Mouse (Mus musculus): ENCODE measurements around the gene C5ar1. TPM values are rescaled to one million over a fixed set of nuclear protein-coding genes. Genes with fewer than 3 reads are reported as not detected.
A peak's percentile ranks its signal among the peaks of the same experiment; 100 is the strongest.

C5ar1 gene
- polyA plus RNA-seq, 1 experiment from 2014 or later, result 2.1 TPM

- WGBS, result 45% methylated on average over 2 of the region's 2 CpGs
- H3K9me3 ChIP-seq (ENCODE audit: control insufficient read depth, low read length), result no peaks in the 10 kb centered on the region
- ATAC-seq (ENCODE audit: insufficient read depth, low FRiP score, low TSS enrichment) (no peak), DNase-seq (ENCODE audit: low spot score) (no peak)
- H3K4me3 ChIP-seq (ENCODE audit: low read depth, low read length), result no peak overlapping the region
- H3K4me1 ChIP-seq (ENCODE audit: control insufficient read depth, insufficient read depth, low read length), result peaks cover 6% of the 10 kb centered on the region
- no peaks in the 10 kb centered on the region for H3K36me3 ChIP-seq (ENCODE audit: control insufficient read depth, insufficient read depth, low read length)
- no peak overlapping the region for H3K27ac ChIP-seq (ENCODE audit: low read depth, low read length)
- no peaks in the 10 kb centered on the region for H3K27me3 ChIP-seq (ENCODE audit: control insufficient read depth, insufficient read depth, low read length)
- H3K9ac ChIP-seq (ENCODE audit: low read length), result no peak overlapping the region
- H3K4me2 ChIP-seq (ENCODE audit: low read depth), result no peak overlapping the region; the same call in 1 of the 2 replicates
These were observed 36.8 kb upstream of the C5ar1 start for GRCm38 (mm10) chr7:16296146-16296545.

GRCm38 (mm10) chr7:16295321-16295900, 36.1 kb upstream of the C5ar1 start:
- Histone ChIP-seq H3K4me3 (ENCODE audit: low read depth, low read length) (peak overlapping the region; percentile 35), H3K9ac (ENCODE audit: low read length) (peak overlapping the region; percentile 52), H3K27me3 (ENCODE audit: control insufficient read depth, insufficient read depth, low read length) (no peaks in the 10 kb centered on the region), H3K27ac (ENCODE audit: low read depth, low read length) (peak overlapping the region; percentile 62), H3K4me2 (ENCODE audit: low read depth) (peak overlapping the region; percentile 84), H3K4me1 (ENCODE audit: control insufficient read depth, insufficient read depth, low read length) (peaks cover 6% of the 10 kb centered on the region), H3K36me3 (ENCODE audit: control insufficient read depth, insufficient read depth, low read length) (no peaks in the 10 kb centered on the region), H3K9me3 (ENCODE audit: control insufficient read depth, low read length) (no peaks in the 10 kb centered on the region)
- ATAC-seq (ENCODE audit: insufficient read depth, low FRiP score, low TSS enrichment), result peak; percentile 48
- WGBS, result 3% methylated on average over 40 of the region's 41 CpGs
- DNase-seq (ENCODE audit: low spot score), result peak; percentile 84

- H3K4me1 ChIP-seq (ENCODE audit: control insufficient read depth, insufficient read depth, low read length), result peaks cover 6% of the 10 kb centered on the region
- peak overlapping the region; percentile 84 for H3K4me2 ChIP-seq (ENCODE audit: low read depth)
- H3K27me3 ChIP-seq (ENCODE audit: control insufficient read depth, insufficient read depth, low read length), result no peaks in the 10 kb centered on the region
- under 1% methylated on average over 23 of the region's 23 CpGs for WGBS
- peak overlapping the region; percentile 35 for H3K4me3 ChIP-seq (ENCODE audit: low read depth, low read length)
- DNase-seq (ENCODE audit: low spot score), result peak; percentile 94
- no peaks in the 10 kb centered on the region for H3K36me3 ChIP-seq (ENCODE audit: control insufficient read depth, insufficient read depth, low read length)
- peak overlapping the region; percentile 52 for H3K9ac ChIP-seq (ENCODE audit: low read length)
- peak; percentile 64 for ATAC-seq (ENCODE audit: insufficient read depth, low FRiP score, low TSS enrichment)
- H3K9me3 ChIP-seq (ENCODE audit: control insufficient read depth, low read length), result no peaks in the 10 kb centered on the region
- peak overlapping the region; percentile 62 for H3K27ac ChIP-seq (ENCODE audit: low read depth, low read length)
These were observed 35.5 kb upstream of the C5ar1 start for GRCm38 (mm10) chr7:16294837-16295236.

GRCm38 (mm10) chr7:16294346-16294745, 35.0 kb upstream of the C5ar1 start:
- H3K4me2 ChIP-seq (ENCODE audit: low read depth), result 0 out of 2 replicates have a peak overlapping the region, but pooled peaks have one; percentile 84
- peak; percentile 49 for DNase-seq (ENCODE audit: low spot score)
- H3K4me3 ChIP-seq (ENCODE audit: low read depth, low read length), result no peak overlapping the region

GRCm38 (mm10) chr7:16287791-16288190, 28.5 kb upstream of the C5ar1 start:
- no peaks in the 10 kb centered on the region for H3K9me3 ChIP-seq (ENCODE audit: control insufficient read depth, low read length)
- ATAC-seq (ENCODE audit: insufficient read depth, low FRiP score, low TSS enrichment) (no peak), DNase-seq (ENCODE audit: low spot score) (no peak)
- no peak overlapping the region for H3K9ac ChIP-seq (ENCODE audit: low read length)
- 77% methylated on average over 1 of the region's 1 CpGs for WGBS
- no peaks in the 10 kb centered on the region for H3K27me3 ChIP-seq (ENCODE audit: control insufficient read depth, insufficient read depth, low read length)
- H3K4me2 ChIP-seq (ENCODE audit: low read depth), result no peak overlapping the region
- H3K4me1 ChIP-seq (ENCODE audit: control insufficient read depth, insufficient read depth, low read length), result no peaks in the 10 kb centered on the region; the same call in 1 of the 2 replicates
- H3K27ac ChIP-seq (ENCODE audit: low read depth, low read length), result no peak overlapping the region
- H3K4me3 ChIP-seq (ENCODE audit: low read depth, low read length), result no peak overlapping the region
- no peaks in the 10 kb centered on the region for H3K36me3 ChIP-seq (ENCODE audit: control insufficient read depth, insufficient read depth, low read length)

More at GRCm38 (mm10) chr7:16294346-16294745, 35.0 kb upstream of the C5ar1 start:
- no peaks in the 10 kb centered on the region for H3K27me3 ChIP-seq (ENCODE audit: control insufficient read depth, insufficient read depth, low read length)
- H3K36me3 ChIP-seq (ENCODE audit: control insufficient read depth, insufficient read depth, low read length), result no peaks in the 10 kb centered on the region
- ATAC-seq (ENCODE audit: insufficient read depth, low FRiP score, low TSS enrichment), result peak; percentile 6; the same call in 1 of the 2 replicates
- H3K27ac ChIP-seq (ENCODE audit: low read depth, low read length), result no peak overlapping the region; the same call in 1 of the 2 replicates
- WGBS, result 30% methylated on average over 4 of the region's 4 CpGs
- H3K4me1 ChIP-seq (ENCODE audit: control insufficient read depth, insufficient read depth, low read length), result peaks cover 6% of the 10 kb centered on the region
- H3K9ac ChIP-seq (ENCODE audit: low read length), result no peak overlapping the region
- H3K9me3 ChIP-seq (ENCODE audit: control insufficient read depth, low read length), result no peaks in the 10 kb centered on the region

- ATAC-seq (ENCODE audit: insufficient read depth, low FRiP score, low TSS enrichment), result no peak
- Histone ChIP-seq H3K27ac (ENCODE audit: low read depth, low read length) (no peak overlapping the region), H3K4me3 (ENCODE audit: low read depth, low read length) (peak overlapping the region; percentile 75)
These were observed 27.7 kb upstream of the C5ar1 start for GRCm38 (mm10) chr7:16287016-16287415.

GRCm38 (mm10) chr7:16286026-16286961, 27.0 kb upstream of the C5ar1 start, which contains the start of gene Ccdc9:
Gene Ccdc9 (minus strand): TSS chr7:16286795.
- Histone ChIP-seq H3K27ac (ENCODE audit: low read depth, low read length) (peak within 1 kb of the TSS; percentile 90), H3K4me2 (ENCODE audit: low read depth) (peak within 1 kb of the TSS; percentile 42), H3K4me1 (ENCODE audit: control insufficient read depth, insufficient read depth, low read length) (no peaks in the 10 kb centered on the region; the same call in 1 of the 2 replicates), H3K4me3 (ENCODE audit: low read depth, low read length) (peak within 1 kb of the TSS; percentile 75), H3K27me3 (ENCODE audit: control insufficient read depth, insufficient read depth, low read length) (no peaks in the 10 kb centered on the region), H3K36me3 (ENCODE audit: control insufficient read depth, insufficient read depth, low read length) (0 out of 2 replicates have a peak, but pooled peaks cover 2% of the 10 kb centered on the region), H3K9ac (ENCODE audit: low read length) (peak within 1 kb of the TSS; percentile 77), H3K9me3 (ENCODE audit: control insufficient read depth, low read length) (no peaks in the 10 kb centered on the region)
- ATAC-seq (ENCODE audit: insufficient read depth, low FRiP score, low TSS enrichment), result peak; percentile 95
- DNase-seq (ENCODE audit: low spot score), result peak; percentile 99
- under 1% methylated on average over 66 of the region's 70 CpGs for WGBS

More at GRCm38 (mm10) chr7:16287016-16287415, 27.7 kb upstream of the C5ar1 start:
- no peaks in the 10 kb centered on the region for H3K27me3 ChIP-seq (ENCODE audit: control insufficient read depth, insufficient read depth, low read length)
- 86% methylated on average over 2 of the region's 2 CpGs for WGBS
- 0 out of 2 replicates have a peak, but pooled peaks cover 2% of the 10 kb centered on the region for H3K36me3 ChIP-seq (ENCODE audit: control insufficient read depth, insufficient read depth, low read length)
- no peak for DNase-seq (ENCODE audit: low spot score)
- H3K4me1 ChIP-seq (ENCODE audit: control insufficient read depth, insufficient read depth, low read length), result no peaks in the 10 kb centered on the region; the same call in 1 of the 2 replicates
- H3K4me2 ChIP-seq (ENCODE audit: low read depth), result peak overlapping the region; percentile 42
- no peaks in the 10 kb centered on the region for H3K9me3 ChIP-seq (ENCODE audit: control insufficient read depth, low read length)
- H3K9ac ChIP-seq (ENCODE audit: low read length), result peak overlapping the region; percentile 77

GRCm38 (mm10) chr7:16285450-16286025, 26.2 kb upstream of the C5ar1 start:
- Histone ChIP-seq H3K27ac (ENCODE audit: low read depth, low read length) (no peak overlapping the region), H3K4me2 (ENCODE audit: low read depth) (peak overlapping the region; percentile 42), H3K4me1 (ENCODE audit: control insufficient read depth, insufficient read depth, low read length) (no peaks in the 10 kb centered on the region; the same call in 1 of the 2 replicates), H3K4me3 (ENCODE audit: low read depth, low read length) (peak overlapping the region; percentile 75), H3K27me3 (ENCODE audit: control insufficient read depth, insufficient read depth, low read length) (no peaks in the 10 kb centered on the region), H3K9ac (ENCODE audit: low read length) (no peak overlapping the region), H3K9me3 (ENCODE audit: control insufficient read depth, low read length) (no peaks in the 10 kb centered on the region), H3K36me3 (ENCODE audit: control insufficient read depth, insufficient read depth, low read length) (peaks cover 5% of the 10 kb centered on the region; the same call in 1 of the 2 replicates)
- ATAC-seq (ENCODE audit: insufficient read depth, low FRiP score, low TSS enrichment) (peak; percentile 24), DNase-seq (ENCODE audit: low spot score) (peak; percentile 43)
- WGBS, result 4% methylated on average over 14 of the region's 14 CpGs

Measured in neural tube, embryonic 11.5 days (tissue).